Mouse (Mus musculus) embryonic facial prominence, embryonic 14.5 days (tissue): ENCODE measurements at regions not wholly inside any gene's neighbourhood (a gene's known extent, or its start where the extent isn't known, plus 50 kb on each side); places are given as distances from the start of the nearest gene placed in this dataset.

ENCODE experiments used
- ATAC-seq: fragments of 200-750 bp; cut with Nextera tagmentation; 2 replicates; pipeline ENCODE4 v1.8.0; 2017; ENCODE audit warnings: low read depth, moderate number of reproducible peaks, moderate TSS enrichment
- DNase-seq: peaks from one replicate; pipeline ENCODE4 v3.0.0-alpha.2; 2015; ENCODE audit warnings: low spot score
- H3K27ac ChIP-seq: fragments of 300-500 bp; sonication (generic); replicated peaks from 2 replicates; pipeline ENCODE4 v1.5.1; 2014; ENCODE audit warnings: low read depth, mild to moderate bottlenecking, low read length, moderate library complexity
- H3K27me3 ChIP-seq: fragments of 300-500 bp; sonication (generic); replicated peaks from 2 replicates; pipeline ENCODE4 v1.6.1; 2014; ENCODE audit warnings: low read length; ENCODE audit not compliant: control insufficient read depth, insufficient read depth
- H3K36me3 ChIP-seq: fragments of 300-500 bp; sonication (generic); 2 replicates; pipeline ENCODE4 v1.6.1; 2014; ENCODE audit warnings: low read length, mixed read lengths; ENCODE audit not compliant: control insufficient read depth, insufficient read depth
- H3K4me1 ChIP-seq: fragments of 300-500 bp; sonication (generic); 2 replicates; pipeline ENCODE4 v1.6.1; 2014; ENCODE audit warnings: antibody characterized with exemption, low read length; ENCODE audit not compliant: control insufficient read depth, insufficient read depth
- H3K4me2 ChIP-seq: fragments of 300-500 bp; sonication (generic); 2 replicates; pipeline ENCODE4 v1.6.1; 2014; ENCODE audit warnings: low read depth, mild to moderate bottlenecking, low read length, moderate library complexity, mixed read lengths
- H3K4me3 ChIP-seq: fragments of 300-500 bp; sonication (generic); 2 replicates; pipeline ENCODE4 v1.5.1; 2014; ENCODE audit warnings: low read depth, mild to moderate bottlenecking, low read length
- H3K9ac ChIP-seq: fragments of 300-500 bp; sonication (generic); 2 replicates; pipeline ENCODE4 v1.6.1; 2014; ENCODE audit warnings: low read depth, mild to moderate bottlenecking, low read length, moderate library complexity, mixed read lengths
- H3K9me3 ChIP-seq: fragments of 300-500 bp; sonication (generic); 2 replicates; pipeline ENCODE4 v1.6.1; 2016; ENCODE audit warnings: low read length; ENCODE audit not compliant: control insufficient read depth
- WGBS: fragments of 180-500 bp; shearing (Covaris S2); extraction: QIAGEN DNeasy Blood & Tissue Kit; methylation state at CpG from one replicate; pipeline ENCODE4 v1.1.7; 2014; 5-methylcytosine and 5-hydroxymethylcytosine counted together

- no peak for DNase-seq
- no peaks in the 10 kb centered on the region for H3K36me3 ChIP-seq
- no peak overlapping the region for H3K4me3 ChIP-seq
- no peaks in the 10 kb centered on the region for H3K4me1 ChIP-seq
- H3K27ac ChIP-seq, result no peak overlapping the region
- no peak for ATAC-seq
- WGBS, result 41% methylated on average over 7 of the region's 7 CpGs
- H3K27me3 ChIP-seq, result no peaks in the 10 kb centered on the region
- 0 out of 2 replicates have a peak, but pooled peaks cover 3% of the 10 kb centered on the region for H3K9me3 ChIP-seq
- no peak overlapping the region for H3K4me2 ChIP-seq
- H3K9ac ChIP-seq, result no peak overlapping the region
These were observed 1073.7 kb upstream of the Gje1 start for GRCm38 (mm10) chr10:15791473-15792269.

- Histone ChIP-seq H3K36me3 (no peaks in the 10 kb centered on the region), H3K4me3 (no peak overlapping the region), H3K9ac (no peak overlapping the region), H3K9me3 (no peaks in the 10 kb centered on the region), H3K4me1 (no peaks in the 10 kb centered on the region), H3K4me2 (no peak overlapping the region), H3K27ac (no peak overlapping the region), H3K27me3 (no peaks in the 10 kb centered on the region)
- peak; percentile 16 for DNase-seq
- no peak for ATAC-seq
- 50% methylated on average over 6 of the region's 6 CpGs for WGBS
These were observed 1042.1 kb upstream of the Gje1 start for GRCm38 (mm10) chr10:15759983-15760723.

GRCm38 (mm10) chr10:15759576-15759975 lies 1041.6 kb upstream of the Gje1 start:
- DNase-seq (no peak), ATAC-seq (no peak)
- Histone ChIP-seq H3K9me3 (no peaks in the 10 kb centered on the region), H3K27ac (no peak overlapping the region), H3K36me3 (no peaks in the 10 kb centered on the region), H3K9ac (no peak overlapping the region), H3K4me1 (no peaks in the 10 kb centered on the region), H3K4me3 (no peak overlapping the region), H3K4me2 (no peak overlapping the region), H3K27me3 (no peaks in the 10 kb centered on the region)
- WGBS, result 57% methylated on average over 3 of the region's 3 CpGs

GRCm38 (mm10) chr10:15757503-15757902 lies 1039.5 kb upstream of the Gje1 start:
- WGBS, result 60% methylated on average over 1 of the region's 1 CpGs
- no peak for ATAC-seq
- no peak for DNase-seq

GRCm38 (mm10) chr10:15746866-15747265 lies 1028.9 kb upstream of the Gje1 start:
- no peak overlapping the region for H3K4me3 ChIP-seq
- no peak overlapping the region for H3K9ac ChIP-seq
- no peaks in the 10 kb centered on the region for H3K36me3 ChIP-seq
- H3K4me2 ChIP-seq, result no peak overlapping the region
- H3K9me3 ChIP-seq, result no peaks in the 10 kb centered on the region
- no peaks in the 10 kb centered on the region for H3K27me3 ChIP-seq
- WGBS, result 48% methylated on average over 1 of the region's 1 CpGs
- H3K4me1 ChIP-seq, result no peaks in the 10 kb centered on the region
- ATAC-seq (no peak), DNase-seq (no peak)
- H3K27ac ChIP-seq, result no peak overlapping the region

More at GRCm38 (mm10) chr10:15757503-15757902, 1039.5 kb upstream of the Gje1 start:
- Histone ChIP-seq H3K9me3 (no peaks in the 10 kb centered on the region), H3K9ac (no peak overlapping the region), H3K4me1 (no peaks in the 10 kb centered on the region), H3K27me3 (no peaks in the 10 kb centered on the region), H3K36me3 (no peaks in the 10 kb centered on the region), H3K27ac (no peak overlapping the region), H3K4me2 (no peak overlapping the region), H3K4me3 (no peak overlapping the region)

- Histone ChIP-seq H3K36me3 (no peaks in the 10 kb centered on the region), H3K9me3 (no peaks in the 10 kb centered on the region), H3K9ac (no peak overlapping the region), H3K27me3 (no peaks in the 10 kb centered on the region), H3K4me2 (no peak overlapping the region), H3K27ac (no peak overlapping the region), H3K4me1 (no peaks in the 10 kb centered on the region), H3K4me3 (no peak overlapping the region)
- DNase-seq (no peak), ATAC-seq (no peak)
- whole genome bisulfite sequencing, result 60% methylated on average over 3 of the region's 3 CpGs
These were observed 1020.6 kb upstream of the Gje1 start for GRCm38 (mm10) chr10:15738630-15739029.

- ATAC-seq (no peak), DNase-seq (no peak)
- Histone ChIP-seq H3K9ac (no peak overlapping the region), H3K4me1 (no peaks in the 10 kb centered on the region), H3K36me3 (no peaks in the 10 kb centered on the region), H3K4me3 (no peak overlapping the region), H3K27me3 (no peaks in the 10 kb centered on the region), H3K9me3 (no peaks in the 10 kb centered on the region), H3K27ac (no peak overlapping the region), H3K4me2 (no peak overlapping the region)
- WGBS, result 88% methylated on average over 1 of the region's 1 CpGs
These were observed 1013.3 kb upstream of the Gje1 start for GRCm38 (mm10) chr10:15731318-15731717.

GRCm38 (mm10) chr10:15697946-15698345 lies 979.9 kb upstream of the Gje1 start:
- no peaks in the 10 kb centered on the region for H3K9me3 ChIP-seq
- no peak overlapping the region for H3K9ac ChIP-seq
- no peak overlapping the region for H3K4me3 ChIP-seq
- DNase-seq (no peak), ATAC-seq (no peak)
- no peaks in the 10 kb centered on the region for H3K4me1 ChIP-seq
- WGBS, result 91% methylated on average over 2 of the region's 2 CpGs
- H3K4me2 ChIP-seq, result no peak overlapping the region
- H3K27ac ChIP-seq, result no peak overlapping the region
- no peaks in the 10 kb centered on the region for H3K36me3 ChIP-seq
- no peaks in the 10 kb centered on the region for H3K27me3 ChIP-seq
